Mouse (Mus musculus) limb, embryonic 15.5 days (tissue): Measurements from ENCODE around the gene Mgat4c. TPM values are rescaled to one million over a fixed set of nuclear protein-coding genes. Genes with fewer than 3 reads are reported as not detected.
"Not testable (repeated sequence)": the region's sequence is repeated elsewhere in the genome, so short reads cannot be mapped to it uniquely, and the experiment has no call there.

Source experiments
- ATAC-seq: fragments of 200-750 bp; cut with Nextera tagmentation; 2 replicates; pipeline ENCODE4 v1.8.0; 2017; ENCODE audit warnings: low read depth, moderate TSS enrichment; ENCODE audit not compliant: insufficient number of reproducible peaks, low FRiP score, low TSS enrichment
- H3K27ac ChIP-seq: fragments of 300-500 bp; sonication (generic); 2 replicates; pipeline ENCODE4 v1.5.1; 2015; ENCODE audit warnings: moderate library complexity, mild to moderate bottlenecking, inconsistent platforms
- H3K27me3 ChIP-seq: fragments of 300-500 bp; sonication (generic); 2 replicates; pipeline ENCODE4 v1.6.1; 2015; ENCODE audit warnings: inconsistent platforms
- H3K36me3 ChIP-seq: fragments of 300-500 bp; sonication (generic); 2 replicates; pipeline ENCODE4 v1.6.1; 2015; ENCODE audit warnings: inconsistent platforms
- H3K4me1 ChIP-seq: fragments of 300-500 bp; sonication (generic); 2 replicates; pipeline ENCODE4 v1.6.1; 2015; ENCODE audit warnings: inconsistent platforms
- H3K4me2 ChIP-seq: fragments of 300-500 bp; sonication (generic); 2 replicates; pipeline ENCODE4 v1.6.1; 2015; ENCODE audit warnings: mild to moderate bottlenecking, inconsistent platforms
- H3K4me3 ChIP-seq: fragments of 300-500 bp; sonication (generic); 2 replicates; pipeline ENCODE4 v1.5.1; 2015; ENCODE audit warnings: mild to moderate bottlenecking, inconsistent platforms
- H3K9ac ChIP-seq: fragments of 300-500 bp; sonication (generic); 2 replicates; pipeline ENCODE4 v1.6.1; 2015; ENCODE audit warnings: inconsistent platforms
- H3K9me3 ChIP-seq: fragments of 300-500 bp; sonication (generic); 2 replicates; pipeline ENCODE4 v1.6.1; 2016; ENCODE audit warnings: inconsistent platforms
- WGBS: fragments of 180-500 bp; shearing (Covaris S2); methylation state at CpG from one replicate; pipeline ENCODE4 v1.1.7; 2015; 5-methylcytosine and 5-hydroxymethylcytosine counted together
- microRNA-seq: library from miRNA; unstranded; fragments of <30 nt; microRNA quantifications from one replicate; pipeline ENCODE4, GENCODE M21; 2016
- polyA plus RNA-seq: library from polyadenylated mRNA; unstranded; fragments of >200 nt; fragmentation: Nextera tagmentation; extraction: Ambion mirVana; gene quantifications from 2 replicates; pipeline ENCODE4 v1.2.1, GENCODE M21; 2015

The Mgat4c gene
- polyA plus RNA-seq, 1 experiment from 2014 or later: 2.4 TPM

DNA sequence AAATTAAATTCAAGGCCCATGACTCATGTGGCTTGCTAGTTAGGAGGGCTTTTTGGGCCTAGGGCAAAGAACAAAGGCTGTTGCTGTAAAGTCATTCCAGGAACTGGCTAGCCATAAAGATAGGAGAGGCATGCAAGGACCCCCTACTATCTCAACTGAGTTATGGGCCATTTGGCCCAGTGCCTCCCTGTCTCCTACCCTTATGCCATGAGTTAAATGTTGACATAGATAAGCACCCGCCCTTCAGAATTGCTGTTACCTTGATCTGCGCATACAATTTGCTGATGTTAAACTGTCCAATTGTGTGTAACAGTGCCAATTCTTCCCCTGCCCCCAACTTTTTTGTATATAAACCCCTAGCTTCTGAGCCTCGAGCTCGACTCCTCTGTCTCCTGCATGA, 692.8 kb downstream of the Mgat4c start:
- H3K36me3 ChIP-seq: no peaks in the 10 kb centered on the region
- no peak overlapping the region for H3K4me2 ChIP-seq
- no peak overlapping the region for H3K27ac ChIP-seq
- H3K9me3 ChIP-seq: no peaks in the 10 kb centered on the region
- WGBS: 82% methylated on average over 4 of the region's 4 CpGs
- H3K4me3 ChIP-seq: no peak overlapping the region
- no peak for ATAC-seq
- no peaks in the 10 kb centered on the region for H3K4me1 ChIP-seq
- H3K27me3 ChIP-seq: no peaks in the 10 kb centered on the region
- no peak overlapping the region for H3K9ac ChIP-seq

DNA sequence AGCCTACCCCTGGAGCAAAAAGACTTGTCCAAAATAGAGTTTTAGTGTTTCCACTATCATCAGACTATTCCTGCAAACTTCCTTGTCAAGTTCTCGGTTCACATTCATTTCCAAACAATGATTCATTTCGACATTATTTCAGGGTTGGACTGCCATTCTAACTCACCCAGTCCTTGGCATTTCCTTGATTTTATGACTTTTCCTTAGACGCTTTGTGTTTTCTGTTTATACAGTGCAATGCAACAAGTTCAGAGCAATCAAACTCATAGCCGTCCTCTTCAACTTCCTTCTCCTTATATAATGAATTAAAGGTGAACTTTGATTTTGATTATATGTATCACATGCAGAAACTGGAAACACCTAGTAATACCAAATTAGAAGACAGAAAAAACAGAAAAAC, 696.1 kb downstream of the Mgat4c start:
- no peak overlapping the region for H3K4me3 ChIP-seq
- no peaks in the 10 kb centered on the region for H3K36me3 ChIP-seq
- H3K4me2 ChIP-seq: no peak overlapping the region
- no peaks in the 10 kb centered on the region for H3K27me3 ChIP-seq
- H3K9ac ChIP-seq: no peak overlapping the region
- H3K4me1 ChIP-seq: no peaks in the 10 kb centered on the region
- no peak overlapping the region for H3K27ac ChIP-seq
- H3K9me3 ChIP-seq: no peaks in the 10 kb centered on the region
- ATAC-seq: no peak
- 62% methylated on average over 4 of the region's 4 CpGs for WGBS

- Histone ChIP-seq H3K27me3 (no peaks in the 10 kb centered on the region), H3K4me3 (no peak overlapping the region), H3K4me2 (no peak overlapping the region), H3K4me1 (no peaks in the 10 kb centered on the region), H3K27ac (no peak overlapping the region), H3K9ac (no peak overlapping the region), H3K36me3 (no peaks in the 10 kb centered on the region), H3K9me3 (no peaks in the 10 kb centered on the region)
- no peak for ATAC-seq
- WGBS: 78% methylated on average over 1 of the region's 1 CpGs
These were observed 707.9 kb downstream of the Mgat4c start for GRCm38 (mm10) chr10:102389223-102389622.

GRCm38 (mm10) chr10:102417654-102418272, 736.5 kb downstream of the Mgat4c start:
- WGBS: 84% methylated on average over 2 of the region's 2 CpGs

GRCm38 (mm10) chr10:102435048-102435447, 753.8 kb downstream of the Mgat4c start:
- H3K27me3 ChIP-seq, H3K9ac ChIP-seq, H3K9me3 ChIP-seq, H3K4me3 ChIP-seq, H3K27ac ChIP-seq, H3K4me1 ChIP-seq, H3K36me3 ChIP-seq, H3K4me2 ChIP-seq, ATAC-seq: not testable (repeated sequence)
- 4% methylated on average over 7 of the region's 7 CpGs for WGBS

More at GRCm38 (mm10) chr10:102417654-102418272, 736.5 kb downstream of the Mgat4c start:
- Histone ChIP-seq H3K4me2 (no peak overlapping the region), H3K4me3 (no peak overlapping the region), H3K27me3 (no peaks in the 10 kb centered on the region), H3K27ac (no peak overlapping the region), H3K9me3 (no peaks in the 10 kb centered on the region), H3K4me1 (no peaks in the 10 kb centered on the region), H3K9ac (no peak overlapping the region), H3K36me3 (no peaks in the 10 kb centered on the region)
- no peak for ATAC-seq

GRCm38 (mm10) chr10:102435467-102435866, 754.2 kb downstream of the Mgat4c start:
- not testable (repeated sequence) for ATAC-seq, H3K9ac ChIP-seq, H3K27me3 ChIP-seq, H3K27ac ChIP-seq, H3K4me3 ChIP-seq, H3K4me2 ChIP-seq, H3K4me1 ChIP-seq, H3K9me3 ChIP-seq, H3K36me3 ChIP-seq
- 40% methylated on average over 6 of the region's 6 CpGs for WGBS

Small RNAs within 50 kb of the gene (microRNA-seq; reads per million reads assigned to microRNA genes)
- gene Mir3059: 0.82 reads per million
